Mouse (Mus musculus): Measurements from ENCODE around the gene Git2.

Git2 gene

GRCm38 (mm10) chr5:114796299-114797012 is 21.1 kb upstream of the Git2 start:
- no peak for DNase-seq (ENCODE audit: low read depth)

GRCm38 (mm10) chr5:114795653-114796052 is 20.3 kb upstream of the Git2 start:
- no peak for DNase-seq (ENCODE audit: low read depth)

GRCm38 (mm10) chr5:114795231-114795630 is 19.9 kb upstream of the Git2 start:
- DNase-seq (ENCODE audit: low read depth), result no peak

GRCm38 (mm10) chr5:114794609-114795008 is 19.3 kb upstream of the Git2 start:
- DNase-seq (ENCODE audit: low read depth), result no peak

- DNase-seq (ENCODE audit: low read depth), result no peak
Measured at GRCm38 (mm10) chr5:114793317-114793716, 18.0 kb upstream of the Git2 start.

- no peak for DNase-seq (ENCODE audit: low read depth)
Measured at GRCm38 (mm10) chr5:114785196-114785595, 9.9 kb upstream of the Git2 start.

- DNase-seq (ENCODE audit: low read depth), result peak; percentile 94
Measured at GRCm38 (mm10) chr5:114784622-114785165, 9.4 kb upstream of the Git2 start.

GRCm38 (mm10) chr5:114783405-114784163 is 8.3 kb upstream of the Git2 start:
- DNase-seq (ENCODE audit: low read depth), result peak; percentile 68

- DNase-seq (ENCODE audit: low read depth), result no peak
Measured at GRCm38 (mm10) chr5:114782991-114783390, 7.7 kb upstream of the Git2 start.

- no peak for DNase-seq (ENCODE audit: low read depth)
Measured at GRCm38 (mm10) chr5:114780912-114781311, 5.6 kb upstream of the Git2 start.

- no peak for DNase-seq (ENCODE audit: low read depth)
Measured at GRCm38 (mm10) chr5:114779956-114780489, 4.7 kb upstream of the Git2 start.

- no peak for DNase-seq (ENCODE audit: low read depth)
Measured at GRCm38 (mm10) chr5:114776174-114776573, 857 bp upstream of the Git2 start.

GRCm38 (mm10) chr5:114774403-114775051 is 790 bp downstream of the Git2 start, which contains the start of gene Ankrd13a:
TSS of gene Ankrd13a (plus strand) at chr5:114774677.
- peak; percentile 92 for DNase-seq (ENCODE audit: low read depth)

GRCm38 (mm10) chr5:114773780-114774179 is 1.5 kb downstream of the Git2 start:
- DNase-seq (ENCODE audit: low read depth), result no peak

GRCm38 (mm10) chr5:114773211-114773710 is 2.1 kb downstream of the Git2 start:
- DNase-seq (ENCODE audit: low read depth), result peak; percentile 98

- peak; percentile 46 for DNase-seq (ENCODE audit: low read depth)
Measured at GRCm38 (mm10) chr5:114772456-114773203, 2.7 kb downstream of the Git2 start.

- DNase-seq (ENCODE audit: low read depth), result peak; percentile 51
Measured at GRCm38 (mm10) chr5:114771796-114772195, 3.5 kb downstream of the Git2 start.

GRCm38 (mm10) chr5:114769786-114770185 is 5.5 kb downstream of the Git2 start:
- peak; percentile 44 for DNase-seq (ENCODE audit: low read depth)

- DNase-seq (ENCODE audit: low read depth), result no peak
Measured at GRCm38 (mm10) chr5:114767185-114767584, 8.1 kb downstream of the Git2 start.

- DNase-seq (ENCODE audit: low read depth), result no peak
Measured at GRCm38 (mm10) chr5:114766686-114767085, 8.6 kb downstream of the Git2 start.

All from 416B (cell line).